Mouse (Mus musculus): ENCODE measurements around the gene Gdpd3.

DNA sequence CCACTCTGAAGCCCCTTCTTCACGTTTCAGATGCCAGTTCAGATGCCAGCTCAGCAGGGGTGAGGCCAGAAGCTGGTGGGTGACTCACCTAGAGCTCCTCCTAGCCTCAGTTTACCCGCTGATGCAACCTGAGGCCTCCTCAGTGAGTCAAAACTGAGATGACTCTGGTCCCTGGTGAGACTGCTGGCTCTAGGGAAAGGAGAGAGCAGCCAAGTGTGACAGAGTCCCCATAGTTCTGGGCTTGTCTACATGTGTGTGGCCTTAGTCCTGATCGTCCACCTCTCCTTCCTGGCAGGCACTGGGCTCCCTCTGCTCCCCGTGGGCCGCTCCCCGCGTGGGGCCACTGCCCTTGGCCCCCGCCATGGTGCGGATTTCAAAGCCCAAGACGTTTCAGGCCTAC lies 11.3 kb downstream of the Gdpd3 start:
- TF ChIP-seq CTCF (IDR thresholded peaks at IDR 0.05; ENCODE audit: low read depth, low read length) = no peak
- TF ChIP-seq POLR2A (IDR thresholded peaks at IDR 0.05; ENCODE audit: insufficient read depth, low read length) = no peak
